Mouse (Mus musculus) ES-E14 (cell line): Measurements from ENCODE around the gene Frrs1.

Experiments used
- CHD2 ChIP-seq: IDR thresholded peaks from 2 replicates; pipeline ENCODE4 v1.6.1; 2014; ENCODE audit warnings: mild to moderate bottlenecking, low read depth, low read length, inconsistent platforms
- HCFC1 ChIP-seq: IDR thresholded peaks from 2 replicates; pipeline ENCODE4 v1.6.1; 2012; ENCODE audit warnings: low read length, inconsistent platforms, borderline replicate concordance; ENCODE audit not compliant: insufficient read depth
- ZC3H11A ChIP-seq: IDR thresholded peaks from 2 replicates; pipeline ENCODE4 v1.6.1; 2012; ENCODE audit warnings: low read depth, mild to moderate bottlenecking, inconsistent platforms, low read length, borderline replicate concordance
- ZNF384 ChIP-seq: IDR thresholded peaks from 2 replicates; pipeline ENCODE4 v1.6.1; 2012; ENCODE audit warnings: low read depth, low read length, inconsistent platforms

DNA sequence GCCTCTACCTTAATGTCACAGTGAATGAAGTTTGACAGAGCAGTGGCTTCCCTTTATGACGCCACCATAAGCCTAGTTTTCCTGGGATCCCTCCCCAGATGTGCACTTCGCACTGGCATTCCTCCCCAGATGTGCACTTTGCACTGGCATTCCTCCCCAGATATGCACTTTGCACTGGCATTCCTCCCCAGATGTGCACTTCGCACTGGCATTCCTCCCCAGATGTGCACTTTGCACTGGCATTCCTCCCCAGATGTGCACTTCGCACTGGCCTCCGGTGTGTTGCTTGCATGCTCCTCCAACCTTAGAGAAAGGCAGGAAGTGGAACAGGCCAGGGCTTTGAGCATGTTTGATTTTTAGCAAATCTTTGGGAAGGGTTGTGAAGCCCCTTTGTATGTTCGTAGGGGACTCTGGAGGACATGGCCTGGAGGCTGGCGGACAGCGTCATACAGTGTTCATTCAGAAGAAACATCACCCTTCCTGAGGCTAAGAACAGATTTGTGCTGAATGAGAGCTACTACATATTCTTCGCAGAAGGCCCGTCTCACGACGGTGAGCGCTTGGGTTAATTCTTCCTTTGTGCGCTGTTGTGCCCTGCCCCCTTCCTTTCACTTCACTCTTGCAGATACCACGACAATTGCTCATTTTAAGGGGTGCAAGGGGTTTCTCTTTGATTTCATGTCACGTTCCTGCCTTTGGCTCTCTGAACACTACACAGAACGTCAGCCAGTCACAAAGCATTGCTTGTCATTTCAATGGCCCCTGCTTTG lies 32.4 kb downstream of the Frrs1 start:
- TF ChIP-seq HCFC1 (no peak), CHD2 (no peak), ZC3H11A (no peak), ZNF384 (no peak)
